Mouse (Mus musculus): ENCODE data around the gene Rufy3. TPM values are rescaled to one million over a fixed set of nuclear protein-coding genes. Genes with fewer than 3 reads are reported as not detected.

Rufy3 gene
- polyA plus RNA-seq, 1 experiment from 2014 or later, result 92.2 TPM

DNA sequence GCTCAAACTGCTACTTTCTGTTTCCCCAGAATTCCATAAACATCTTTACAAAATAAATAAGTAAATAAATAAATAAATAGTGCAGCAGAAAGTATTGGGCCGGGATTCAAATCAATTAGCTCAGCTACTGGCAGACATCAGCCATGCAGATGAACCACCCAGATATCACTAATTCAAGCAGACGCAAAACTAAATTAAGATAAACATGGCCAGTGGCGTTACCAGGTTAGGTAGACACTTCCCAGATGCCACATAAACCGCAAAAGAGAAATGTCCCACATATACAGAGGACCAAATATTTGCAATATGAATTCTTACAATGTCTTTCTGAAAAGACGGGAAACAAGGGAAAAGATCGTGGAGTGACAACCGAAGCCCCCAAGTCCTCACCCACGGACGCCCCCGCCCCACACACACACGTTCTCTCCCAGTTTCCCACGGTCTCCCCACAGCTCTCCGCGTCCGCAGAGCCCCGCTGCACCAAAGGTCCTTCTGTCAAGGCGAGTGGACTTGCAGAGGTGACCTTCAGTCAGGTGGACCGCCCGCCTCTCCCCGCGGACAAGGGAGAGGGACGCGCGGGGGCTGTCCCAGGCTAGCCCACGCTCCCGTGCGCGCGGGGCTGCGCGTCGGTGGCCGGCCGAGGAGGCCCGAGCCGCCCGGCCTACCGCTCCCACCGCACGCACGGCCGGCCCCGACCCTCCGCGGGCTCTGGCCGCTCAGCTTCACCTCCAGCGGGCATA lies 110.0 kb downstream of the Rufy3 start:
- WGBS (ENCODE audit: missing documents), result 4% methylated on average over 40 of the region's 47 CpGs

GRCm38 (mm10) chr5:88675443-88676387 lies 110.9 kb downstream of the Rufy3 start, which contains the start of gene Grsf1:
Grsf1 (minus strand) TSS chr5:88676171.
- WGBS (ENCODE audit: missing documents), result 2% methylated on average over 57 of the region's 127 CpGs
- H3K79me2 ChIP-seq (ENCODE audit: inconsistent target), result peaks cover 33% of the 10 kb centered on the region
- H3K36me3 ChIP-seq (ENCODE audit: inconsistent target), result peaks cover 18% of the 10 kb centered on the region; the same call in 1 of the 2 replicates
- no peak within 1 kb of the TSS for H3K27ac ChIP-seq
- peak within 1 kb of the TSS; percentile 47 for H3K4me3 ChIP-seq (ENCODE audit: inconsistent target)

More for the DNA sequence above, 110.0 kb downstream of the Rufy3 start:
- peaks cover 25% of the 10 kb centered on the region for H3K36me3 ChIP-seq (ENCODE audit: inconsistent target)
- peaks cover 33% of the 10 kb centered on the region for H3K79me2 ChIP-seq (ENCODE audit: inconsistent target)
- H3K4me3 ChIP-seq (ENCODE audit: inconsistent target), result peak overlapping the region; percentile 47
- no peak overlapping the region for H3K27ac ChIP-seq

GRCm38 (mm10) chr5:88678929-88679328 lies 114.1 kb downstream of the Rufy3 start:
- Histone ChIP-seq H3K27ac (no peak overlapping the region), H3K36me3 (ENCODE audit: inconsistent target) (no peaks in the 10 kb centered on the region), H3K79me2 (ENCODE audit: inconsistent target) (peaks cover 12% of the 10 kb centered on the region), H3K4me3 (ENCODE audit: inconsistent target) (no peak overlapping the region)
- WGBS (ENCODE audit: missing documents), result 43% methylated on average over 7 of the region's 7 CpGs

DNA sequence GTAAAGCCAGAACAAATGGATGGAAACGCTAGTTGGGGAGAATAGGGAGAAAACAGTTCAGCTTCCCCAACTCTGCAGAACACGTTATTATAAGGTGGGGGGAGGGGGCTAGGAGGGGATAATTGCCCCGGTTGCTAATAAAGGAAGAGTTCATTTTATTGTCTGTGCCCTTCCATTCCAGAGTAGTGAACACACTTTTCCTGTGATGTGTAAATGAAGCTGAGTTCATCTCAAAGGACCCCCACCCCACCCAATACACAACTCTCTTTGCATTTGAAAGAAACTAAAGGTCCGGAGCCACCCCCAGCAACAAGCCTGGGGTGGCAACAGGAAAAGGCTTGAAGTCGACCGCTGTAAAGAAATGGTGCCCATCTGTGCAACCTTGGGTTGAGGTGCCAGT lies 114.5 kb downstream of the Rufy3 start:
- peaks cover 8% of the 10 kb centered on the region for H3K79me2 ChIP-seq (ENCODE audit: inconsistent target)
- H3K36me3 ChIP-seq (ENCODE audit: inconsistent target), result no peaks in the 10 kb centered on the region
- no peak overlapping the region for H3K27ac ChIP-seq
- WGBS (ENCODE audit: missing documents), result 65% methylated on average over 5 of the region's 6 CpGs
- H3K4me3 ChIP-seq (ENCODE audit: inconsistent target), result no peak overlapping the region

DNA sequence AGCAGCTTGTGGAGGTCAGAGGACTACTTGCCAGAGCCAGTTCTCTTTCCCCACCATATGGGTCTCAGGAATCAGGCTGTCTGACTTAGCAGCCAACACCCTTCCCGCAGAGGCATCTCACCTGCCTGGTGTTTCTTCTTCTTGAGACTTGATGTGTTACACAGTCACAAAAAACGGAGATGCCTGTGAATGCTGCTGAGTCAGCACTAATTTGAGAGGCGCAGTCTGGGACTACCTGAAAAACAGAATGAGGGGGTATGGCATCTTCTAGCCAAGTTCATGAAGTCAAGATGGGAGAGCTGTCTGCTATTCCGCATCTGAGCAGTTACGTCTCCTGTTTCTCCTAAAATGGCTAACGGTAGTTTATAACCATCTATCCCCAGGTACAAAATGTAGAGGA lies 115.7 kb downstream of the Rufy3 start:
- Histone ChIP-seq H3K4me3 (ENCODE audit: inconsistent target) (no peak overlapping the region), H3K79me2 (ENCODE audit: inconsistent target) (no peaks in the 10 kb centered on the region), H3K27ac (no peak overlapping the region), H3K36me3 (ENCODE audit: inconsistent target) (no peaks in the 10 kb centered on the region)
- WGBS (ENCODE audit: missing documents), result 93% methylated on average over 6 of the region's 6 CpGs

- WGBS (ENCODE audit: missing documents), result 89% methylated on average over 9 of the region's 9 CpGs
- Histone ChIP-seq H3K4me3 (ENCODE audit: inconsistent target) (no peak overlapping the region), H3K36me3 (ENCODE audit: inconsistent target) (no peaks in the 10 kb centered on the region), H3K79me2 (ENCODE audit: inconsistent target) (no peaks in the 10 kb centered on the region), H3K27ac (no peak overlapping the region)
These were observed 118.9 kb downstream of the Rufy3 start for GRCm38 (mm10) chr5:88683706-88684105.

- Histone ChIP-seq H3K4me3 (ENCODE audit: inconsistent target) (no peak overlapping the region), H3K27ac (no peak overlapping the region), H3K79me2 (ENCODE audit: inconsistent target) (no peaks in the 10 kb centered on the region), H3K36me3 (ENCODE audit: inconsistent target) (no peaks in the 10 kb centered on the region)
- 33% methylated on average over 3 of the region's 3 CpGs for WGBS (ENCODE audit: missing documents)
These were observed 119.4 kb downstream of the Rufy3 start for GRCm38 (mm10) chr5:88684226-88684625.

GRCm38 (mm10) chr5:88685306-88685705 lies 120.5 kb downstream of the Rufy3 start:
- Histone ChIP-seq H3K79me2 (ENCODE audit: inconsistent target) (no peaks in the 10 kb centered on the region), H3K4me3 (ENCODE audit: inconsistent target) (no peak overlapping the region), H3K27ac (no peak overlapping the region), H3K36me3 (ENCODE audit: inconsistent target) (no peaks in the 10 kb centered on the region)
- WGBS (ENCODE audit: missing documents), result 34% methylated on average over 6 of the region's 6 CpGs

GRCm38 (mm10) chr5:88685745-88686299 lies 121.0 kb downstream of the Rufy3 start:
- Histone ChIP-seq H3K79me2 (ENCODE audit: inconsistent target) (no peaks in the 10 kb centered on the region), H3K27ac (no peak overlapping the region), H3K4me3 (ENCODE audit: inconsistent target) (no peak overlapping the region), H3K36me3 (ENCODE audit: inconsistent target) (no peaks in the 10 kb centered on the region)
- WGBS (ENCODE audit: missing documents), result 79% methylated on average over 6 of the region's 6 CpGs

DNA sequence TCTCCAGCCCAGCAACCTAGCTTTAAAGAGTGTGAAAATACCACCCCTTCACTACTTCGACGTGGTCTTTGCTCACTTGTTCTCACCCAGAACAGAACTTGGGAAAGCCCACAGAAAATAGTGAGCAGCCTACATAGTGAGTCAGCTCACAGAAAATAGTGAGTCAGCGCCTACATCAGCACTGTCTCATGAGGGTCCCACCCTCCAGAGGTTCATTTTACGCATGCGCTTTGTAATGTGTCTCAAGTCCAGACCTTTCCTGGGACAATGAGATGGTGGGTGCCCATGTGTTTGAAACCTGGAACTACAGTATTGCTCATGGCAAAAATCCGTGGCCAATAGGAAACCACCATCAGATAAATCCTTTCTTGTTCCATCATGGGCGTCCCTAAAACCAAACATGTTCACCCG lies 123.2 kb downstream of the Rufy3 start:
- Histone ChIP-seq H3K36me3 (ENCODE audit: inconsistent target) (no peaks in the 10 kb centered on the region), H3K27ac (no peak overlapping the region), H3K4me3 (ENCODE audit: inconsistent target) (no peak overlapping the region), H3K79me2 (ENCODE audit: inconsistent target) (no peaks in the 10 kb centered on the region)
- 74% methylated on average over 8 of the region's 8 CpGs for WGBS (ENCODE audit: missing documents)

DNA sequence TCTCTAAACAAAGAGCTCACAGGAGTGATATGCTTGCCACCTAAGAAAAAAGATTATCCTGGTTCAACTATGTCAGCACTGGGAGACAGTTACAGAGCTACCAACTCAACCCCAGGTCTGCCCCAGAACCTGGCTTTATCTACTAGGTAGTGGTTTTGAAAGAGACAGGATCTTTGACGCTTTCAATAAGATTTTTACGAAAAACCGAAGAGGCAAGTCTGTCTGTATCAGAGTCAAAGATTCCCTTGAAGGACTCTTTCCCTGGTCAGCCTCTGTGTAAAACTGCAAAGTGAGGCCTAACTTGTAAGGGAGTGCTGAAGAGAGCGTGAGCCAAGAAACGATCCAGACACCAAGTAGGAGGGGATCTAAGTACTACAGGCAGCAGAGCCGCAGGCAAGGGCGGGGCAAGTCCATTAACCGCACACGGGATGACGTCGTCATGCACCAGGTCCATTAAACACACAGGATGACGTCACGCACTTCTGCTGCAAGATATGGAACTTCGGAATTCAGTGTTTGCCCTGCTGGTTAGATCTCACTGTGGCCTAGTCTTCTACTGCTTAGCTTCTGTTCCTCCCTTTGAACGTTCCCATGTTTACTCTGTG lies 123.8 kb downstream of the Rufy3 start:
- no peak overlapping the region for H3K4me3 ChIP-seq (ENCODE audit: inconsistent target)
- no peaks in the 10 kb centered on the region for H3K79me2 ChIP-seq (ENCODE audit: inconsistent target)
- H3K27ac ChIP-seq, result no peak overlapping the region
- 89% methylated on average over 15 of the region's 15 CpGs for WGBS (ENCODE audit: missing documents)
- H3K36me3 ChIP-seq (ENCODE audit: inconsistent target), result no peaks in the 10 kb centered on the region

- Histone ChIP-seq H3K4me3 (ENCODE audit: inconsistent target) (no peak overlapping the region), H3K36me3 (ENCODE audit: inconsistent target) (no peaks in the 10 kb centered on the region), H3K79me2 (ENCODE audit: inconsistent target) (no peaks in the 10 kb centered on the region), H3K27ac (no peak overlapping the region)
- 84% methylated on average over 3 of the region's 3 CpGs for WGBS (ENCODE audit: missing documents)
These were observed 124.6 kb downstream of the Rufy3 start for GRCm38 (mm10) chr5:88689279-88689938.

- Histone ChIP-seq H3K79me2 (ENCODE audit: inconsistent target) (no peaks in the 10 kb centered on the region), H3K36me3 (ENCODE audit: inconsistent target) (no peaks in the 10 kb centered on the region), H3K4me3 (ENCODE audit: inconsistent target) (no peak overlapping the region), H3K27ac (no peak overlapping the region)
- 92% methylated on average over 9 of the region's 10 CpGs for WGBS (ENCODE audit: missing documents)
These were observed 126.1 kb downstream of the Rufy3 start for GRCm38 (mm10) chr5:88690681-88691505.
